Mouse (Mus musculus): ENCODE data around the gene Tln1.

GRCm38 (mm10) chr4:43582241-43582640, 19.8 kb upstream of the Tln1 start:
- TF ChIP-seq POLR2A (IDR thresholded peaks at IDR 0.05; ENCODE audit: control insufficient read depth, extremely low read depth, insufficient read depth, low read length, poor library complexity) (no peak), CTCF (IDR thresholded peaks at IDR 0.05; ENCODE audit: borderline replicate concordance, control insufficient read depth, extremely low read depth, insufficient read depth, low read length, poor library complexity) (no peak)
